Mouse (Mus musculus) CH12.LX (cell line): ENCODE data around the gene Myt1l. TPM values are rescaled to one million over a fixed set of nuclear protein-coding genes. Genes with fewer than 3 reads are reported as not detected.

Experiments used
- DNase-seq: peaks from one replicate; pipeline ENCODE4 v3.0.0-alpha.2; 2013; ENCODE audit errors: extremely low read depth
- H3K27ac ChIP-seq: 2 replicates; pipeline ENCODE4 v1.5.1; 2012; ENCODE audit warnings: low read depth, mild to moderate bottlenecking, control low read depth, moderate library complexity; ENCODE audit not compliant: insufficient read depth
- H3K27me3 ChIP-seq: replicated peaks from 2 replicates; pipeline ENCODE3; 2012; ENCODE audit warnings: inconsistent platforms
- H3K36me3 ChIP-seq, 2 experiments: replicated peaks in 1 of 2; 2 replicates each; pipeline versions ENCODE3 to v1.6.1; 2012; ENCODE audit warnings: inconsistent platforms in 1 of 2, low read length in 1 of 2, mild to moderate bottlenecking in 1 of 2, mixed read lengths in 1 of 2, moderate library complexity in 1 of 2; ENCODE audit not compliant: control insufficient read depth in 1 of 2, insufficient read depth in 1 of 2
- H3K4me1 ChIP-seq, 2 experiments: 2 replicates each; pipeline ENCODE4 v1.6.1; 2012; ENCODE audit warnings: inconsistent platforms in 1 of 2, moderate library complexity in 1 of 2; ENCODE audit not compliant: insufficient read depth in 2 of 2, control insufficient read depth in 1 of 2
- H3K4me2 ChIP-seq: 2 replicates; pipeline ENCODE4 v1.6.1; 2012; ENCODE audit warnings: low read depth, mild to moderate bottlenecking, control low read depth; ENCODE audit not compliant: poor library complexity, insufficient read depth, severe bottlenecking
- H3K4me3 ChIP-seq, 3 experiments: fragments of 150-350 bp in 1 of 3; sonication (generic) in 1 of 3; replicated peaks in 1 of 3; 2 replicates each; pipeline versions ENCODE3 to v1.5.1; 2011 to 2012; ENCODE audit warnings: low read depth in 2 of 3, low read length in 2 of 3, mild to moderate bottlenecking in 2 of 3, moderate library complexity in 2 of 3, control low read depth in 1 of 3, improper control_type of control experiment in 1 of 3, inconsistent platforms in 1 of 3, mixed read lengths in 1 of 3; ENCODE audit not compliant: poor library complexity in 1 of 3
- H3K79me2 ChIP-seq: replicated peaks from 2 replicates; pipeline ENCODE4 v1.6.1; 2012; ENCODE audit warnings: mild to moderate bottlenecking, moderate library complexity; ENCODE audit not compliant: control insufficient read depth, poor library complexity, insufficient read depth, severe bottlenecking; ENCODE audit errors: extremely low read depth
- H3K9ac ChIP-seq: 2 replicates; pipeline ENCODE4 v1.6.1; 2012; ENCODE audit warnings: low read depth, mild to moderate bottlenecking, control low read depth, moderate library complexity; ENCODE audit not compliant: insufficient read depth
- H3K9me3 ChIP-seq: replicated peaks from 2 replicates; pipeline ENCODE3; 2012; ENCODE audit warnings: low read length, inconsistent platforms, mixed read lengths
- CHD2 ChIP-seq: IDR thresholded peaks from 2 replicates; pipeline ENCODE4 v1.6.1; 2011; ENCODE audit warnings: low read length, improper control_type of control experiment
- CTCF ChIP-seq, 2 experiments: IDR thresholded peaks in 1 of 2; conservative IDR thresholded peaks in 1 of 2; 2 replicates each; pipeline ENCODE4 v1.5.1; 2011 to 2012; ENCODE audit warnings: low read depth in 2 of 2, low read length in 2 of 2, improper control_type of control experiment in 1 of 2, inconsistent platforms in 1 of 2, mild to moderate bottlenecking in 1 of 2, moderate library complexity in 1 of 2
- EP300 ChIP-seq: IDR thresholded peaks from 2 replicates; pipeline ENCODE4 v1.6.1; 2011; ENCODE audit warnings: low read length, improper control_type of control experiment
- ETS1 ChIP-seq: conservative IDR thresholded peaks from 2 replicates; pipeline ENCODE4 v1.6.1; 2012; ENCODE audit warnings: low read depth, mild to moderate bottlenecking, inconsistent platforms, low read length, improper control_type of control experiment, moderate library complexity
- IRF4 ChIP-seq: IDR thresholded peaks from 2 replicates; pipeline ENCODE4 v1.6.1; 2014; ENCODE audit warnings: low read depth, mild to moderate bottlenecking, inconsistent platforms, low read length, improper control_type of control experiment
- JUND ChIP-seq: conservative IDR thresholded peaks from 2 replicates; pipeline ENCODE4 v1.6.1; 2011; ENCODE audit warnings: low read depth, low read length, improper control_type of control experiment
- KAT2A ChIP-seq: IDR thresholded peaks from 2 replicates; pipeline ENCODE4 v1.6.1; 2012; ENCODE audit warnings: low read length, improper control_type of control experiment, inconsistent platforms; ENCODE audit not compliant: insufficient replicate concordance
- MAFK ChIP-seq: IDR thresholded peaks from 2 replicates; pipeline ENCODE4 v1.6.1; 2011; ENCODE audit warnings: low read length, improper control_type of control experiment; ENCODE audit not compliant: insufficient replicate concordance
- MAX ChIP-seq: IDR thresholded peaks from 2 replicates; pipeline ENCODE4 v1.6.1; 2011; ENCODE audit warnings: low read length, improper control_type of control experiment
- MAZ ChIP-seq: IDR thresholded peaks from 2 replicates; pipeline ENCODE4 v1.6.1; 2012; ENCODE audit warnings: low read depth, mild to moderate bottlenecking, inconsistent platforms, low read length, improper control_type of control experiment, moderate library complexity
- MXI1 ChIP-seq: IDR thresholded peaks from 2 replicates; pipeline ENCODE4 v1.6.1; 2011; ENCODE audit warnings: mild to moderate bottlenecking, low read depth, low read length, improper control_type of control experiment
- PAX5 ChIP-seq: IDR thresholded peaks from 2 replicates; pipeline ENCODE4 v1.6.1; 2012; ENCODE audit warnings: low read length, inconsistent platforms, mixed read lengths
- POLR2A ChIP-seq: IDR thresholded peaks from 2 replicates; pipeline ENCODE4 v1.6.1; 2011; ENCODE audit warnings: low read depth, mild to moderate bottlenecking, improper control_type of control experiment, low read length
- RAD21 ChIP-seq: IDR thresholded peaks from 2 replicates; pipeline ENCODE4 v1.6.1; 2011; ENCODE audit warnings: low read depth, mild to moderate bottlenecking, low read length, improper control_type of control experiment, moderate library complexity
- RCOR1 ChIP-seq: conservative IDR thresholded peaks from 2 replicates; pipeline ENCODE4 v1.6.1; 2012; ENCODE audit warnings: low read depth, mild to moderate bottlenecking, inconsistent platforms, low read length, improper control_type of control experiment
- SIN3A ChIP-seq: IDR thresholded peaks from 2 replicates; pipeline ENCODE4 v1.6.1; 2012; ENCODE audit warnings: low read length, improper control_type of control experiment, inconsistent platforms
- USF2 ChIP-seq: conservative IDR thresholded peaks from 2 replicates; pipeline ENCODE4 v1.6.1; 2011; ENCODE audit warnings: low read depth, low read length, improper control_type of control experiment
- ZKSCAN1 ChIP-seq: IDR thresholded peaks from 2 replicates; pipeline ENCODE4 v1.6.1; 2012; ENCODE audit warnings: low read depth, inconsistent platforms, low read length, improper control_type of control experiment, borderline replicate concordance
- ZMIZ1 ChIP-seq: IDR thresholded peaks from 2 replicates; pipeline ENCODE4 v1.6.1; 2012; ENCODE audit warnings: low read depth, mild to moderate bottlenecking, inconsistent platforms, low read length, improper control_type of control experiment
- dilution Hi-C: fragments of 300-500 bp; cut with MboI; formaldehyde crosslinking; loops from 2 replicates; pipeline ENCODE4 v1.14.3; 2020; ENCODE audit warnings: low sequenced_read_pairs; ENCODE audit not compliant: extremely low pct_unique_long_range_greater_than_20kb, extremely low pct_ligation_motif_present
- in situ Hi-C: fragments of 300-500 bp; cut with MboI; formaldehyde crosslinking; loops from 3 replicates; pipeline ENCODE4 v1.14.3; 2019; ENCODE audit warnings: low sequenced_read_pairs, low pct_ligation_motif_present, low pct_unique_long_range_greater_than_20kb, mixed read lengths
- polyA plus RNA-seq: library from polyadenylated mRNA; unstranded; fragments of >175 nt; gene quantifications from 2 replicates; pipeline ENCODE4 v1.2.1, GENCODE M21; 2012; ENCODE audit warnings: low read depth; ENCODE audit not compliant: insufficient read length
- total RNA-seq, 2 experiments: library from RNA; depleted of rRNA; stranded (reverse); fragments of 300-350 nt in 1 of 2; fragments of >200 nt in 1 of 2; gene quantifications; 2 replicates each; pipeline ENCODE4 v1.2.3; 2012 to 2014

The Myt1l gene
- total and polyA plus RNA-seq, 3 experiments, result 0.31 to 1.1 TPM; not detected in 1

- dilution Hi-C loops, result no loop called here
- in situ Hi-C loops, result no loop called here
Observed at GRCm38 (mm10) chr12:29755872-29756265, 227.7 kb downstream of the Myt1l start.

DNA sequence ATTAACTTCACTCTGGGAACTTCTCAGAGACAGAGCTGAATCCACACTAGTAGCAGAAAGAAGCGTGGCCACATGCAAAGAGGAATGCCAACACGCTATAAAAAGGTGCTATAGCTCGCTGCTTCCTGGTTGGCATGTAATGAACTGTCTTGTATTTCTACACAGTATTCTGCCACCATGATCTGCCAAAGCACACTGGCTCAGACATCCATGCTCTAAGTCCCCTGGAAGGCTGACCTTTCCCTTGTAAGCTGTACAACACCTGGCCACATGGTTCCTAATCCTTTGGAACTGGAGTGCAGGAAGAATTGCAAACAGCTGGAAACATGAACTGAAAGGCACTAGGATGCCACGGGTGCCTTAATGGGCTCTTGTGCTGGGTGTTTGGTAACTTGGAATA lies 232.4 kb downstream of the Myt1l start:
- H3K9ac ChIP-seq, result no peak overlapping the region
- no peak overlapping the region for H3K4me3 ChIP-seq
- H3K36me3 ChIP-seq, result no peaks in the 10 kb centered on the region
- no peak overlapping the region for H3K27ac ChIP-seq
- in situ Hi-C loops, result no loop called here
- dilution Hi-C loops, result no loop called here
- no peaks in the 10 kb centered on the region for H3K27me3 ChIP-seq
- TF ChIP-seq RCOR1 (no peak), RAD21 (no peak), POLR2A (no peak), ZMIZ1 (no peak), SIN3A (no peak), MAZ (no peak), MXI1 (no peak), USF2 (no peak), EP300 (no peak), CTCF (conservative IDR thresholded peaks at IDR 0.05 in 1 of 2, IDR thresholded peaks at IDR 0.05 in 1 of 2; ENCODE audit: low read depth in 2 of 2, low read length in 2 of 2) (no peak)
- no peaks in the 10 kb centered on the region for H3K4me1 ChIP-seq
- no peaks in the 10 kb centered on the region for H3K79me2 ChIP-seq
- DNase-seq, result no peak
- H3K4me2 ChIP-seq, result no peak overlapping the region
- no peaks in the 10 kb centered on the region for H3K9me3 ChIP-seq

More at GRCm38 (mm10) chr12:29755872-29756265, 227.7 kb downstream of the Myt1l start:
- no peaks in the 10 kb centered on the region for H3K9me3 ChIP-seq
- H3K36me3 ChIP-seq, result no peaks in the 10 kb centered on the region
- H3K27me3 ChIP-seq, result no peaks in the 10 kb centered on the region
- H3K4me2 ChIP-seq, result no peak overlapping the region
- TF ChIP-seq KAT2A, result no peak
- no peak for TF ChIP-seq MAX
- no peak for TF ChIP-seq IRF4
- TF ChIP-seq MAZ, result no peak
- no peak for TF ChIP-seq MAFK
- TF ChIP-seq ZMIZ1, result no peak
- TF ChIP-seq CHD2, result no peak
- no peak for TF ChIP-seq PAX5
- no peak for TF ChIP-seq ETS1
- TF ChIP-seq JUND, result no peak
- TF ChIP-seq ZKSCAN1, result no peak
- H3K4me3 ChIP-seq, result no peak overlapping the region
- H3K27ac ChIP-seq, result no peak overlapping the region
- no peaks in the 10 kb centered on the region for H3K79me2 ChIP-seq
- no peaks in the 10 kb centered on the region for H3K4me1 ChIP-seq
- H3K9ac ChIP-seq, result no peak overlapping the region
- DNase-seq, result no peak
